Mouse (Mus musculus) heart, postnatal 0 days (tissue): Measurements from ENCODE around the gene Rbm20.

ENCODE experiments used
- CTCF ChIP-seq: IDR thresholded peaks from 2 replicates; pipeline ENCODE4 v1.5.1; 2016; ENCODE audit warnings: antibody characterized with exemption, control low read depth, low read depth
- EP300 ChIP-seq: IDR thresholded peaks from 2 replicates; pipeline ENCODE4 v1.6.1; 2016; ENCODE audit warnings: antibody characterized with exemption, low read depth

DNA sequence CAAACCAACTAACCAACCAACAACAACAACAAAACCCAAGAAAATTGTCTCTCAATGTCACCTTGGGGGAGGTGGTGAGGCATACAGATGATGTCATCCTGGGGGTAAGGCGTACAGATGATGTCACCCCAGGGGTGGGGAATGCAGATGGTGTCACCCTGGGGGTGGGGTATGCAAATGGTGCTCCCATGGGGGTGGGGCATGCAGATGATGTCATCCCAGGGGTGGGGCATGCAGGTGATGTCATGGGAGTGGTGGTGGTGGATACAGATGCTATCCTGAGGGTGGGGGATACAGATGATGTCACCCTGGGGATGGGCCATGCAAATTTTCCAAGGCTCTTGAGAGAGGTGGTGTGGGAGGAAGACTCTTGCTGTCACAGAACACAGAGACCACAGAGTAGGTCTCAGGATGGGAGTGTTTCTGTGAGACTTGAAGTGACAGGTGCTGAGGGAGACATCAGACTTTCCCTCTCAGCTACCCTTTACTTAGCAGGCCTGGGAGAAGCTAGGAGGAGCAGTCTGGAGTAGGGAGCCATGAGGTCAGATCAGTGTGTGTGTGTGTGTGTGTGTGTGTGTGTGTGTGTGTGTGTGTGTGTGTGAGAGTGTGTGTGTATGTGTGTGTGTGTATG, 63.8 kb downstream of the Rbm20 start:
- TF ChIP-seq CTCF = no peak
- TF ChIP-seq EP300 = no peak
